Mouse (Mus musculus) NIH3T3 (cell line): Measurements from ENCODE around the gene Theg.
A peak's percentile ranks its signal among the peaks of the same experiment; 100 is the strongest.

Source experiments
- DNase-seq: peaks from one replicate; pipeline ENCODE4 v3.0.0-alpha.2; 2012; ENCODE audit warnings: low read depth

Theg gene

DNA sequence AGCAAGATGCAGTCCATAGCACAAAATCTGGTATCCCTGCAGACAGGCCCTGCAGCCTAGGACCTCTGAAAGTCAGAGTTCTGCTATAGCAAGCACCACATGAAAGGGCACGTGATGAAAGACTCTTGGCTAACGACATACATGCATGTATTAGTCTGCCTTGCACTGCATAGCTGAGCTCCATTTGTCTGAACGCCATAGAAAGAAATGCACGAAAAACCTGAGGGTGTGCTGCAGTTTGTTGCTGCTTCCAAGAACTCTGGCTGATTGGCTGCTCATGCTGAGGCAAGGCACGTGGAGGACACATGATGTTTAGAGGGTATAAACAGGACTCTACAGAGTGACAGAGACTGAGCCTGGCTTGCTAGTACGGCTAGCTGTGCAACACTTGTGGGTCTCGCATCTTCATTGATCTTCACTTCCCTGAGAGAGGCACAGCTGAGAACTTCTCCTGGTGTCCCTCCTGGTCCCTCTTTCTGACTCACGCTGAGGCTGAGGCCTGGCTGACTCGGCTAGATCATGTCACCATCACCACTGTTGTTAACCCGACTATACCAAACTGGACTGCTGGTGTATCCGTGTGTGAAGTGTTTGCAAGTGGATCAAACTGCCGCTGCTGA, 50.6 kb downstream of the Theg start:
- DNase-seq, result no peak

DNA sequence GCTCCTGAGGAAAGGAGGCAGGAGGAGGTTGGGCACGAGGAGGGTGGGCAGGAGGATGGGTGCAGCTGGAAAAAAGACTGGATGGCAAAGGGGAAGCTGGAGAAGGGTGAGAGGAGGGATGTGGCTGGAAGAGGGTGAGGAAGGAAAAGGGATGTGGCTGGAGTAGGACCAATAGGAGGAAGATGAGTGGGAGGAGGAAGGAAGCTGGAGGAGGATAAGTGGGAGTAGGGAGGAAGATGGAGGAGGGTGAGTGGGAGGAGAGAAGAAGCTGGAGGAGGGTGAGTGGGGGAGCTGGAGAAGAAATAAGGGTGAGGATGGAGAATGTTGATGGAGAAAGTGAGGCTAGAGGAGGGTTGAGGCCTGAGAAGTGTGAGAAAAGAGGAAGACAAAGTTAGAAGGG, 51.7 kb downstream of the Theg start:
- no peak for DNase-seq

DNA sequence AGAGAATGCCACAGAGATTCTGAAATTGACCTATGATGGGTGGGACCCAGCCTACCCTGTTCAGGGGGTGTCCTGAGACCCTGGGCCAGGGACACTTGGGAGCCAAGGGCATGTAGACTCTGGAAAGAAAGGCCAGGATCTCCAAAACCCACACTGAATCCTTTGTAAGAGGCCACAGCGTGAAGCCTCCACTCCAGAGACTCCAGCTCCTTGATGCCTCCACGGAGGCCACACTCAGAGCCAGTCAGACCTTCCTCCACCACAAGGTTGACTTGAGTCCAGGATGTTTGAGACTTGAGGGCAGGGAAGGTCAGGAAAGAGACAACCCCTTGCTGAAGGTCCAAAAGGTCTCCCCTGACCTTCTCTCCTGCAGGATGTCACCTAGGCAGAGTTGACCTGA, 52.7 kb downstream of the Theg start:
- DNase-seq, result no peak

DNA sequence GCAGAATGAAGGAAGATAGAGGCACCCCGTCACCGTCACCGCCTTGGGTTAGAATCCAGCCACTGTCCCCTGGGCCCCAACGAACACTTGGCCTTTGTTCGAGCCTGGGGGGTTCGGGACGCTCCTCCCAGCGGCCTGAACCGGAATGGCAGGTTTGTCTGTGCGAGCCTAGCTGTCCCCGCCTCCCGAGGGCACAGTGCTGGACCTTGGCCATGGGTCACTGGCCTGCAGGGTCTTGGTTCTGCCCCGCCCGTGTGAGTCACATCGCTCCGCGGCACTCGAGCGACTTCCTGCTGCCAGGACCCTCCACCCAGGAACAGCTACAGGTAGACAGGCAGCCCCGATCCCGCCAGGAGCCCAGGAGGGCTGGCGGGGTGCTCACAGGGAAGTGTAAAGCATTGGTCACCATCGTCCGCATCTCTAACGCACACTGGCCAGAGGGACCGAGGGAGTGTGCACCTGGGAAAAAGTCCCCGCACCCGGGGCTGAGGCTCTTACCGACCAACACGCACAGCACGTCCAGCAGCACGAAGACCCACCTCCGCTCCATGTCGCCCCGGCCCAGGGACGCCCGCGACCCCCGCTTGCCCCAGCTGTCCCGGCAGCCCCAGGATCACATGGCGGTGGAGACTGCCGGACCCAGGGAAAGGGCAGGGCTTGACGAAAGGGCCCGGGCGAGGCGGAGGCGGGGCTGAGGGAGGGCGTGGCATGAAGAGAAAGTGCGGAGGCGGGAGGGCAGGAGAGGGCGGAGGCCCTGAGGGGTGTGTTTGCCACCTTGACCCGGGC, 53.8 kb downstream of the Theg start, which contains the start of gene Plpp2:
Plpp2 (minus strand) TSS at position 671 of the 786 bp plus-strand sequence.
- DNase-seq, result peak; percentile 78

GRCm38 (mm10) chr10:79532678-79533077, 54.5 kb downstream of the Theg start:
- peak; percentile 23 for DNase-seq

- DNase-seq, result no peak
Observed at GRCm38 (mm10) chr10:79531593-79531992, 55.5 kb downstream of the Theg start.

DNA sequence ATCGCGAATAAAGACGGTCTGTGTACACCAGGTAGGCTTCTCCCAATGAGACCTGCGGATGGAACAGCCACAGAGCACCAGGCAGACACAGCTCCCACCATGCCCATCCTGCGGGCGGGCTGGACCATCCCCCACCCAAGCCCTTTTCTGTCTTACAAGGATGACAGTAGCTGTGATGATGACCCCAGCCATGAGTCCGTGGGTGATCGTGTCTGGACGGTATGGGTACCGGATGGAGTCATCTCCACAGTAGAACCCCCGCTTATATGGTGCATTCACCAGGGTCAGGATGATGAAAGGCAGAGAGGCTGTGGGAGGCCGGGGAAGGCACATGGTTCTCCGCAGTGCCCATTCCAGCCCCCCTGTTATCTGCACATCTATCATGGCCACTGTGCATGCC, 56.4 kb downstream of the Theg start:
- DNase-seq, result no peak

DNA sequence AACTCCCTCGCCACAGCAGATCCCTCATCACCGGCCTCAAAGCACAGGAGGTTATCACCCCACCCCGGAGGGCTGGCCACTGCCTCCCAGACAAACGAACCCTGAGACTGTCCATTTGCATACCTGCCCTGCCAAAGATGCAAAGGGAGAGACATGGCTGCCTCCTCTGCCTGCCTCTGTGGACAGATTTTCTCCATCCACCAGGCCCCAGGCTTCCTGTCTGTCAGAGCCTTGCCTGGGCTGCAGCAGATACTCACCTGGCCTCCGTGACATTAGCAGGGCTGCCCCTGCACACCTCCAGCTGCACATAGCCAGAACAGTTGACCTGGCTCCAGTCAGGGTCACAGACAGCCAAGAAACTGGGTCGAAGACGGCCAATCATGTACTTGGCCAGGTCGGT, 56.9 kb downstream of the Theg start:
- no peak for DNase-seq

GRCm38 (mm10) chr10:79528081-79528480, 59.0 kb downstream of the Theg start:
- no peak for DNase-seq

DNA sequence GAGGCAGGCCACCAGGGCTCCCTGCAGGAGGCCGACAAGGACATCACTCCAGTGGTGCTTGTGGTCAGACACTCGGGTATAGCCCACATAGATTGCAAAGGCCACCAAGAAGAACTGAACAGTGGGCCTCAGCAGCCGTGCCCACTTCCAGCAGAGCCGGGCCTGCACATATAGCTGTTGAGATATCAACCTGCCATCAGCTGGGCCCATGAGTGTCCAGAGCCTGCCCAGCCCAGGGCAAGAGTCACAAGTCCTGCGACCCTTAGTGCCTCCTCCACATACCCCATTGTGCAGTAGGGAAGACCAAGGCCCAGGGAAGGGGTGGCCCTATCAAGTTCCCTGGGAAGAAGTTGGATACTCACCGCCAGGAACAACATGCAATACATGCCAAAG, 59.7 kb downstream of the Theg start:
- DNase-seq, result no peak

DNA sequence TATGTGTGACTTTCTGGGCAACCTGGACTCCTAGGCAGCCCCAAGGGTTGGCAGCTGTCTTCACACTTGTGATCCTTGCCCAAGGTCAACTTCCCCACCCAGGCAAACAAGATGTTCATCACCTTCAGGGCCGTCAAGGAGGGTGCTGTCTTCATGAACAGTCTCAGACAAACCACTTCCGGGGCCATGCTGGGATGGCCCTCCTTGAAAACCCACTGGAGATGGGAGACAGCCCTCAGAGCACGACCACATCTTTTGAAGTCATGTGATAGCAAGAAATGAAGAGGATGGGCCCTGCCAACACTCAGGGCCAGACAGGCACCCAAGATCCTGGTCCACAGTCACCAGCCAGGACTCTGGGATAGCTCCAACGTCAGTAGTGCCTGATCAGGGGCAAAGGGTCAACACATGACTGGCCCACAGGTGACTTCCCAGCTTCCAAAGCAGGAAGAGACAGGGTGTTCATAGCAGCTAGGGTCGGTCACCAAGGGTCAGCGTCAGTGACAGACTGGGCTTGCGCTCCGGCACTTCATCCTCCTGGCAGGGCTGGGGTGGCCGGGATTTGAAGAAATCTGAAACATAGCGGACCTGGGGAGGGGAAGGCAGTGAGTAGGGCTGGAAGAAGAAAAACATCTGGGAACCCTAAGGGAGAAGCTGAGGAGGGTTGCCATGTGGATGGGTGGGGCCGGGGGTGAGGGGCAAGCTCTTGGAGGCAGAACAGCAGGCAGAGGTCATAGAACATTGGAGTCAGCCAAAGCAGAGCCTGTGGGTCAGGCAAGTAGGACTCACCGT, 60.3 kb downstream of the Theg start:
- DNase-seq, result no peak
